Mouse (Mus musculus): Measurements from ENCODE around the gene Mapk11. TPM values are rescaled to one million over a fixed set of nuclear protein-coding genes. Genes with fewer than 3 reads are reported as not detected.

The Mapk11 gene
- polyA plus RNA-seq, 2 experiments from 2014 or later = 21.7 to 39.5 TPM

DNA sequence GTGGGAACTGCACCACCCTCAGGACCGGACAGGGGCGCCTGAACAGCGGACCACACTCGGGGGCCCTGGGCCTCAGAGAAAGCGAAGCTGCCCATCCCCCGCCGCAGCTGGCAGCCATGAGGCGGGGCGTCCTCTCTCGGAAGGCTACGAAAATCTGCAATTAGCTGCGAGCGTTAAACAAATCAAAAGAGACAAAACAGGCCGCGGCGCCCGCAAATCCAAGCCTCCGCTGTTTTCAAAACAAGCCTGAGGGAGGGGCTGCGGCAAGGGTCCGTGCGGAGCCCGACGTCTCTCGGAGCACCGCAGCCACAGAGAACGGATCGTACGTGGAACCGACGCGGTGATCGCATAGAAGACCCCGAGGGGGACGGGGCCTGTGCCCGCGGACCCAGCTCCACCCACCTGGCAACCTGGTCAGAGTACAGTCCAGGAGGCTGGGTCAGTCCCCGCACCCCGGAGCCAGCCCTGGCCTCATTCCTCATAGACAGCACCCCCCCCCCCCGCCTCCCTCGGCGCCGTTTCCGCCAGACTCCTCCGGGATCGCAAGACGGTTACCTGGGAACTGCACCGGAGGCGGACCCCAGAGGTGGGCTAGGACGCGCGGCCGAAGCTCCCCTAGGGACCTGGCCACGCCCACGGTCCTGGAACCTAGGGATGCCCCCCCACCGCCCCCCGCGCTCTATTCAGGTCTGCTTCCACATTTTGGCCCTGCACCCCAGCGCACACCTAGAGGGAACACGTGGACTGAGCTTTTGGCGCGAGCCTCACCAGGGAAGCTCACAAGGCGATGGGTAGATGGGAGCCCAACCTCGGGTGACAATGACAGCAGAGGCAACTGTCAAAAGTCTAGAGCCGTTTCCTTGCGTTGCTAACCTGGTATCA is 23.8 kb upstream of the Mapk11 start:
- peak; percentile 70 for ATAC-seq

DNA sequence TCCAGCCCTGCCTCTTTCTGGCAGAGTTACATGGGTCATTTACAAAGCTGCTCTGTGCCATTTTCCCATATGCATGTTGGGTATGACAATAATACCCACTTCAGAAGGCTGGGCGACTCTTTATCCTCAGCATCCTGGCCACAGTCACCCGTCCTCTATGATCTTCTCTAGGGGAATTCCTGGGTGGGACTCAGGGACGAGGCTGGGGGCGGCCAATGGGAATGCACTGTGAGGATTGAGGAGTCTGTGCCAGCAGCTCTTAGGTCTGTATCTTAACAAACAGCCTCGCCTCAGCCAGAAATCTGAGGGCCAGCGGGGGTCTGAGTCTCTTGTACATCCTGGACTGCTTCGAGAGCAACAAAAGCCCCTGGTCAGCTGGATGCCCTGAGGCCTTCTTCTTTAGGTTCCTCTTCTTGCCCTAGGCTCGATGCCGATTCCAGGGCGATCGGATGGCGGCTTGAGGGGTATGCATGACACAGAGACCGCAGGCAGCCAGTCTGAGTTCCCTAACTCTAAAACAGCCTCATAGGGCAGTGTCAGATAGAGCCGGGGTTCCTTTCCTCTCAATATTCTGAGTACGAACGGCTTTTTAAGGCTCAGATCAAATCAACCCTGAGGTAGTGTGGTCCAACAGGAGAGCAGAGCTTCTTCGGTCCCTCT is 23.0 kb upstream of the Mapk11 start:
- ATAC-seq = peak; percentile 18

DNA sequence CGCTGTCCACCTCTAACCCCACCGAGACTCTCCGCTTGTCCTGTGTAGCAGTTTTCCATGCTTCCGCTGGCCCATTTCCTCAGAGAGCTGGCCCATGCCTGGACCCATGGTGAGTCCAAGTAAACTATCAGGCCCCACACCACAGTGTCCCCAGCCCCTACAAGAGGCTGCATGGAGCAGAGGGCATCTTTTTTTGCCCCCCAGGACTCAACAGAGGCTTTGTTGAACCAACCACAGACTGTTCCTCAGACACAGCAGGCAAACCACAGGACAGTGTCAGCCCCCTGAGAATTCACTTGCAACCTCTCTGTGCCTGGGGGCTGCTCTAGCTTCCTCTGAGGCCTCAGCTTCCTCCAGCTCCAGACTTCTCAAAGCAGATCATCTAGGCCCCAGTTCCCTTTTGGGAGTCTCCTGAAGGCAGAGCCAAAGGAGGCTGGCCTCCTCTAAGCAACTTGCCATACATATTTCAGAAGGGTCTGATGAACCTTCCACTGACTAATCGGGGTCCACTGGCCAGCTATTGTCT is 22.2 kb upstream of the Mapk11 start:
- no peak for ATAC-seq

DNA sequence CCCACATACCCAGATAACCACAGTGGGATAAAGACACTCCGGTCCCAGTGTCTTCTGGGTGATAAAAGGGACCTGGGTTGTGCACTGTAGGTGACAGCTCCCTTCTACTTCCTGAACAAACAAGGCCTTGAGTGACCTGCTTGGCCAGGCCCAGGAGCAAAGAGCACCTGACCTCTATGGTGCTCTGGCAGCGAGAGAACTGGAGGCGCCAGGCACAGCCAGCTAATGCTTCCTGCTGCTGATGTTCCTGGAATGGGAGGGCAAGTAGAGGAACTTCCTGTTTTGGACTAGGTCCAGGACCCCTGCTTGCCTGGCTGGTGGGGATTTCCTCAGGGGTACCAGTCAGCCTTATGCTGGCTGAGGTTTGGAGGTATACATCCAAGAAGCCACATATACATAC is 20.7 kb upstream of the Mapk11 start:
- no peak for ATAC-seq

DNA sequence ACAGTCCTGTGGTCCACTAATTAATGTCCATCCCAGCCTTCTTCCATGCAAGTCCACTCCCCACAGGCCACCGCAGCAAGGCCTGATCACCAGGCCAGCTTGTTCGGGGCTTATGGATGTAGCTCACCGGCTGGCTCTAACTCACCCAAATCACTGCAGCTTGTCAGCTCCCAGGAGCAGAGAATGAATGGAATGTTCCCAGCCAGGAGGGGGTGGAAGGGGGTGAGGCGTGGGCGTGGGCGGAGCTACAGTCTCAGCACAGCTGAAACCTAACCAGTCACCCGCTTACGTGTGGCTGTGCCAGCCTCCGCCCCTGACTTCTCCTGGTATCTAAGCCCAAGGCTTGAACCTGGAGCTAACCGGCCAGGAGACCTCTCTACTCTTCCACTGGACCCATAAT is 20.0 kb upstream of the Mapk11 start:
- no peak for ATAC-seq

DNA sequence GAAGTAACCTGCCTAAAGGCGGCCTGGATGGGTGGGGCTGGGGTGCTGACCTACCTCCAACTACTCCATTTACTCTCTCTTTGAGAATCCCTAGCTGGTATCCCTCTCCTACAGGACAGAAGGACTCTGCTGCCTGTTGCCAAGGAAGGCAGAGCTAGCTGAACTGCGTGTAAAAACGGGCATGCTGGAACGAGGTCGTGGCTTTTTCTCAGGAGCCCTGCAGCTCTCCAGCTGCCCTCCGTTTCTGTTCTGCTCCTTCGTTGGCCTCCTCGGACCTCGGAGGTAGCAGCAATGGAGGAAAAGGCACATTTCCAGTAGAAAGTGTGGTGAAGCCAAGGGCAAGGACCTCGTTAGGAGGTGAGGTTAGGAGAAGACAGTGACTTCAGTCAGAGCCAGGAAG is 19.5 kb upstream of the Mapk11 start:
- ATAC-seq = no peak

DNA sequence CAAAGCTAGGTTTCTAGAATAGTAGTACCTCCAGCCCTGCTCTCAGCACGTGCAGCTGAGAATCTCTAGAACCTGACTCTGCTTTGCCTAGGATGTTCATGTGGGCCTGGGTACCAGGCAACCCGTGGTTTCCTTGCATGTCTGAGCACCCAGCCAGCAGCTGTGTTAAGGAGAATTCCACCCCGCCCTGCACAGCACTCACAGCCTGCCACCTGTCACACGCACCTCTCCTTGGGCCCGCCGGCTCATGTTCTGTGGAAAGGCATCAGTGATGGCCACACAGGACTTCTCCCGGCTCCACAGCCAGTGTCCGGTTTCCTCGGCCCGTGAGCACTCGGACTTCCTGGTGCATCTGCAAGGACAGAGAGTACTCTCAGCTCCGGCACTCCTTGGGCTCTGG is 16.1 kb upstream of the Mapk11 start:
- no peak for ATAC-seq

DNA sequence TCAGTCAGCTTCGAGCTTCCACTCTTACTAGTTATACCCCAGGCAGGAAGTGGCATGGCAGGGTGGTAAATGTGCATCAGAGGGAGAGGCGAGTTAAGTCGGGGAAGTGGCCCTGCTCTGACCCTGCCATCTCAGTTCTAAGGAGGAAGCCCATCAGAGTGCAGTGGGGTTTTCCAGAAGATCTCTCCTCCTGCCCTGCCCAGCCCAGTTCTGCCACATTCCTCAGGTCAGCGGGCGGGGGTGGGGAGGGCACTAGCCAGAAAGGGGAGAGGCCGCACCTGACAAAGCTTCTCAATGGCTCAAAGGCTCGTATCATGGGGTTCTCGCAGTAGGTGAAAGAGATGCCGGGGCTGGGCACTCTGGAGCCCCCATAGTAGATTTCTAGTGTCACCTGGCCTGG is 12.0 kb upstream of the Mapk11 start:
- ATAC-seq = no peak

DNA sequence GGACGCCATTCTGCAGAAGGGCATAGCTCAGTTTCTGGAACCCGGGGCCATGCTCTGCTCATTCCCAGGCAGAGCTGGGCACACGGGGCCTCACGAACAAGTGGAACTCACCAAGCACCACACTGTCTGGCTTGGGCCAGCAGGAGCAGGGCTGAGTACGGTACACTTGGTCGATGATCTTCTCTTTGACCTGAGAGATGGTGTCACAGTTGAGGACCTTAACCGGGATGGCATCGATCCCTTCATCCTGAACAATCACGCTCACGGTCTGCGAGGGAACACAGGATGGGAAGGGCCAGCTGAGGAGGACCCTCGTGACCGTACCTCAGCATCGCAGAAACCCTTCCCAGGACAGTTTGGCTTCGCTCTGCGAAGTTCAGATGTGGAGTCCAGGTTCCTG is 9.1 kb upstream of the Mapk11 start:
- no peak for ATAC-seq

DNA sequence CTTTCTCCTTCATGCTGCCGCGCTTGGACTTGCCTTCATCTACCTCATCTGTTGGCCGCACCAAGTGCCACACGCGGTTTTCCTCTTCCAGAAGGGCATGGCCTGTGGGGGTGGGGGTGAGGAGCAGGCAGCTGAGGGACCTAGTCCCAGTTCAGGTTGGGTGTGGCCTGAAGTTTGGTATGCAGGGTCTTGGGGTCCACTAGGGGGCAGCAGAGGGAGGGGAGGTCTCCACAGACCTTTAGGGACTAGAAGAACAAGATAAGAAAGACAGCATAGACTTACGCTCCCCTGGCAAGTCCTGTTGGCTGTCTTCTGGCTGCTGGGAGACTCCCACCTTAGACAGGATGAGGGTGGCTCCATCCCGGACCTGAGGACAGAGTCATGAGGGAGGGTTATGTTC is 8.5 kb upstream of the Mapk11 start:
- peak; percentile 83 for ATAC-seq

DNA sequence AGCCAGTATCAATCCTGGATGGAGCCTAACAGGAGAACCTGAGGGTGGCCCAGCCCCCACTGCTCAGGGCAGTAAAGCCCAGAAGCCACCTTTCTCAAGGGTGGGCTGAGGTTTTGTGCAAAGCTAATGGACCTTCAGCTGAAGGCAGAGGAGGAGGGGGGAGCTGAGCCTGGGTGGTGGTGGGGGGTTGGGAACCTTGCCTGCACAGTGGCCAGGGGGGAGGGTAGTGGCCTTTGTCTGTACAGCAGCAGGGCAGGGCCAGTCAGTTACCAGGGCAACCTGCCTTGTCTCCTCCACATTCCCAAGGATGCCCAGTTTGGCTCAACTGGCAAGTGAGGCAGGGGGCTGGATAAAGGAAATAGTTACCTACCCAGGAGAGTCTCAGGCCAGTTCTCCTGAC is 2.9 kb upstream of the Mapk11 start:
- no peak for ATAC-seq

DNA sequence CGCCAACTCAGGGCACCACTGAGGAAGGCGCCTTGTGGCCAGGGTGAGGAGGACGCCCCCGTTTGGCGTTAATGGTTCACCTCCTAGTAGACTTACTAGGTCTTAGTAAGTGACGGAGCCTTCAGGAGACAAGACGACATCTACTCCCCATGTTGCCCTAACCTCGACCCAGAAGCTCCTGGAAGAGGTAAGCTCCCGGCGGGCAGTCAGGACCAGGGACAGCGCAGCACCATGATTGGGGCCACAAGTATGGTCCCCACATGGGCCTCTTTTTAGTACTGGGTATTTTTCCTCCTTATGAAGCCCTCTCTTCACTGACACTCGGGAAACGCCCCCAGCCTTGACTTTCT is 588 bp upstream of the Mapk11 start:
- ATAC-seq = no peak

DNA sequence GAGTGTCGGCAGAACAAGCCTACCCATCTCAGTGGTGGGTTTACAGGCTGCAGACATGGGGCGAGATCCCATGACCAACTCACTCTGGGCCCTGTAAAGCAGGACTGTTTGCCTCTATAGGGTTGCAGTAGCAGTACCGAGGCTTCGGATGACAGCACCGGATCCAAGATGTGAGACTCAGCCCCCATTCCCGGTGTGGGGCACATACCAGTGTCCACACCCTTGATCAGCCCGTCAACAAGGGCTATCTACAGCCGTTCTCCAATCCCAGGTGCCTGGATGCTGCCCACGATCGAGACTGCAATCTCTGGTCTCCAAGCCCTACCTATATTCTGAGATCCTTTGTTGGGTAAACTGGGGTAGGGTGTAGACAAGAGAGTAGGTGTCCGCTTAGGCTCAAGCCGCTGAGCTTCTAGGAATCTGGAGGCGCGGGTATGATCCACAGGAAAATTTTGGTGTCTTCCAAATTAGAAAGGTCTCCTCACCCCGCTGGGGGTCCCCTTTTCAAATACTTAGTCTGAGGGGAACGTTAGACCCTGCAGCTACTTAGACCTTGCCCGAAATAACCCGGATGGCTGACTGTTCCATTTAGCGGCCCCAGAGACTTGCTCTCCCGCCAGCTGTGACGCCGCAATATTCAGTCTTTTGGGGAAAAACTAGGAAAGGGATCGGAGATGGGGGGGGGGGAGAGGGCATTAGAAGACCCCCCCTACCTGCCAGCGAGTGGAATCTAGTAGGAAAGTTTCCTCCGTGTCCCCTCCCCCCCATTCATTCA is 745 bp downstream of the Mapk11 start:
- no peak for ATAC-seq

DNA sequence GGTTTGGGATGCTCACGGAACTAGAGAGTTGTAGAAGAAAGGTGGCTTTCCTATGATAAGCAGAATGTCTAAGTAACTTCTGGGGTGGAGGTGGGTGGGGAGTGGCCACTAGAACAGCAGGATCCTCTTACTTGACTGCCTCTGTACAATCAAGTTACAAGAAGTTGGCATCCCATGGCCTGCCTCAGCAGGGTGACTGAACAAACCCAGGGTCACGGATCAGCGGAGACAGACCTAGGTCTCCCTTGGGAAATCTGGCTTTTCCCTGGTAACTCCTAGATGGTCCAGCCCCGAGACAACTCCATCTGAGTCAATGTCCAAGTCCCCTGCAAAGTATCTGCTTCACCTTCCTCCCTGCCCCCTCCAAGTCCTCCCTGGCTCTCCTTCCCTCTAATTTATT is 1.5 kb downstream of the Mapk11 start:
- ATAC-seq = no peak

DNA sequence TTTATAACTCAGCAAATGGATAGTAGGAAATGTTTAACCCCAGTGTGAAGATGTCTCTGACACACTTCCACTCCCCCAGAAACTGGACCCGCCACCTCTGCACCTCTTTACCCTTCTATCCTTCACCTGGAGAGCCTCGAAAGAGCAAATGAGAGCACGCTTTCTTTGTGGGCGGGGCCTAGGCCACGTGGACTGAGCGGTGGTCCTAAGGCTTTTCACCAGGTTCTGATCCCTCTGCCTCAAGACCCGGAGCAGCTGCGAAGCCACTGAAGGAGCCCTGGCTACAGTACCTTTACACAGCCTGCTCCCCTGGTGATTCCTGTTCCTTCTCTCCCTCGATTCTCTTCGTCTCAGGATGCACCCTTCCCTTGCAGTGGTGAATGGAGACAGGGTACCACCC is 2.0 kb downstream of the Mapk11 start:
- no peak for ATAC-seq

DNA sequence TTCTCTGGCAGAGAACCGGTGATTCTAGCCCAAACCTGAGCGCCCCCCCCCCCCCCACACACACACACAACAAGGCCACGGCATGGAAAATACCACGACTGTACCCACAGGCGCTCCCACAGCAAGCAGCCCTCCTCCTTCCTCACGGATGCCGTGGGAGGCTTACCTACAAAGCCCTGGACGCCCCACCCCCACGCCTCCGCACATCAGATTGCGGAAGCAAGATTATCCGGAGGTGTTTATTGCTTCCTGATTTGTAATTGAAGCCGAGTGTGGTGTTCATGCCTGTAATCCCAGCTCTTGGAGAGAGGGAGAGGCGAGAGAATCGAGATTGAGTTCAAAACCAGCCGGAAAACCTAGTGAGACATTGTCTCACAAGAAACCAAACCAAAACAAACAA is 2.4 kb downstream of the Mapk11 start:
- peak; percentile 70 for ATAC-seq

DNA sequence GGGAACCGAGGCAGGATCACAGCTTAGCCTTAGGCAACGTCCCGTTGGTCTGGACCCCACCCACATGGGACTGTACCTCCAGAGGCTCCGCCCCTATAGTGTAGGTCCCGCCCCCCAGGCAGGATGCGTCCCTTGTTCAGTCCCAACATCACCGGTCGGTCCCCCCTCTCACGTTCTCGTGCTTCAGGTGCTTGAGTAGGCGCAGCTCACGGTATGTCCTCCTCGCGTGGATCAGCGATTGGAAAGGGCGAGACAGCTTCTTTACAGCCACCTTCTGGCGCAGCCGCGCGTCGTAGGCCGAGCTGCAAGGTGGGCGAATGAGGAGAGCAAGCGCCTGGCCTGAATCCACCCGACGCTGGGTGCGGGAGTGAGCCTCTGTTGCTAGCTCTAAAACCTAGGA is 2.9 kb downstream of the Mapk11 start:
- ATAC-seq = peak; percentile 47

DNA sequence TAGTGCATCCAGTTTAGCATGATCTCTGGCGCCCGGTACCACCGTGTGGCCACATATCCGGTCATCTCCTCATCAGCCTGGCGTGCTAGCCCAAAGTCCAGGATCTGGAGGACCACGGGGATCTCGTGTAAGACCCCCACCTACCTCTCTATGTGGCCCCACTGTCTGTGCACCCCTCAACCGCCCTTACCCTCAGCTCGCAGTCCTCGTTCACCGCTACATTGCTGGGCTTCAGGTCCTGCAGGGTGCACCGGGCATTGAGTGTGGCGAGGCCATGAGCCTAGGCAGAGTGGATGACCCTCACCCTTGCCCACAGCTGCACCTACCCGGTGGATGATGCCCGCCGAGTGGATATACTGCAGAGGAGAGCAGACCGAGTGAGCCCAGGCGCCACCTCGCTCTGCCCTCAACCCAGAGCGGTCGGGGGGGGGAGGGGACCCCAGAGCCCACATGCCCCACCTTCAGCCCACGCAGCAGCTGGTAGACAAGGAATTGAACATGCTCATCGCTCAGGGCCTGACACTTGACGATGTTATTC is 3.5 kb downstream of the Mapk11 start:
- ATAC-seq = no peak

DNA sequence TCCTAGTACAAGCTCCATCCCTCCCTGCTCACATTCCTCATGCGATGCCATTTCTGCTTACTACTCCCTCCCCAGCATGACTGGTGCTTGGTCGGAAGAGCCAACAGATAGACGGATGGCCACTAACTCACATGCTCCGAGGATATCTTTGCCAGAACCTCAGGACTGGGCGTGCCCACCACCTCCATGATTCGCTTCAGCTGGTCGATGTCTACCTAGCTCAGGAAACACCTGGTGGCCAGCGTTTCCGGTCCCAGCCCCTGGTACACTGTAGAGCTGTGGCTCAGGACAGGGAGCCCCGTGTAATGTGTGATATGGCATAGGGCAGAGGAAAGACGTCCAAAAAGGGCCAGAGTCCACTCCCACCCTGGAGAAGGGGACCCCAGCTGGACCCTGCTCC is 4.5 kb downstream of the Mapk11 start:
- ATAC-seq = no peak

DNA sequence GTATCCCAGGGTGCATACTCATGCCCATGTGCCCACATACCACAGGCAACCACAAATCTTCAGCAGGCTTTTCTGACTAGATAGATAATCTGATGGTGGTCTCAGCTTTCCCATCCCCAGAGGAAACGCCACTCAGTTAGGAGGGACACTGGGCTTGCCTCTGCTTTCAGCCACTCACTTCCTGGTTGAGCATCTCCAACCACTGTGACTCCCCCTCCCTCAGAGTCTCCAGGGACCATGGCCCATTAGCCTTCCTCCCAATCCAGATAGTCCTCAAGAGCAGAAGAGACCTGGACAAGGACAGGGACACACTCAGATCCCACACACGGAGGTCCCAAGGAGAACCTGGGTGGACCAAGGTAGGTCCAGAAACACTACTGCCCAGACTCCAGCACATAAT is 6.3 kb downstream of the Mapk11 start:
- ATAC-seq = no peak

DNA sequence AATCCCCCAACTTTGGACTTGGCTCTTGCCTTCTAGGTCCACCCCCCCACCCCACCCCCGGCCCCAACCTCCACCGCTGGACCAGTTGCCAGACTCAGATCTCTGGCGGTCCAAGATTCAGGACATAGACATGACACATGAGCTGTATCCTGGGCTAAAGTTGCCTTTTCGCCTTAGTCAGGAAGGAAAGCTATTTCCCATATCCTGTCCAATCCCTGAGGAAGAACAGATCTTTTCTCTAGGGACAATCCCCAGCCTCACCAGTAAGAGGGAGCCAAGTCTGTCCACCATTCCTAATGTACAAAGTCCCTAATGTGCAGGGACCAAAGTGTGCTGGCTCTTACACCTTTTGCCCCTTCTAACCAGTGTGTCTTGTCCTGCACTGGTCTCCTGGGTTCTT is 7.5 kb downstream of the Mapk11 start:
- ATAC-seq = no peak

DNA sequence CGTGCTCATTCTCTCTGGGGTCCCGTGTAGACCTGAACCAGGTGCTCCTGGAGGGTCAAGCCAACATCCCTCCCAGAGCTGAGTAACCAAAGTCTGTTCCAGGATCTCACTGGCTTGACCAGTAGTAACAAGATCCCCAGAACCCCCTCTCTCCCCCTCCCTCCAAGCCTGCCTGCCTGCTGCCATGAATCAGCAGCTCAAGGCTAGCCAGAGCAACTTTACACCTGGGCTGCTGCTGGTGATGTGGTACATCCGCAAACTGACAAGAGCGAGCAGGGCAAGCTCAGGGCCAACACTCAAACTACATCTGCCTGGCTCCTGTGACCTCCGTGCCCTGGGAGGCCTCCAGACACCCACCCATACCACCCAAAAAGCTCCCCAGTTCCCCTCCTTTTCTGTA is 8.0 kb downstream of the Mapk11 start:
- ATAC-seq = no peak

DNA sequence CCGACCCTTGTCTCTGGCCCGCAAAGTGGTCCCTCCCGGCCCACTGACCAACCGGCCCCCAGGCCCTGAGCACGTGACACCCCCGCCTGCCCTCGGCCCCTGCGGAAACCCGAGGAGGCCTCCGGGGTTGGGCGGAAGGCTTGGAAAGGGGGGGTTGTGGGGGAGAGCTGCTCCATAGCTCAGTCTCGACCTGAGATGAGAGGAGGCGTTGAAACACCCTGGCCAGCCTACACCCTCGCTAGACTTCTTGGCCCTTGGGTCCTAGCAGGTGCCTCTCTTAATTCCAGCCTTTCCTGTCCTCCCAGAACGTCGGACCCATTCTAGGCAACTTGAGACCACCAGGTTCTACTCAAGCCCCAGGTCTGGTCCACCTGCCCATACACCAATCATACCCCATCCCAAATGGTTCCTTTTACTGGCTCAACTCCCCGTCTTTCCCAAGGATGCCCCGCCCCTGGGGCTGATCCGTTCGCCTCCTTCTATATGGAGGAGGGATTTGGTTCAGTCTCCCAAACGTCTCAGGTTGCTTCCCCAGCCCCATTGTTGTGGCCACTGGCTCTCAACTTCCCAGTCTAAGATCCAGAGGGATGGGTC is 8.7 kb downstream of the Mapk11 start, which contains the start of gene Mapk12:
TSS of gene Mapk12 (minus strand) at position 45 of the 594 bp plus-strand sequence.
- peak; percentile 58 for ATAC-seq
